Mouse (Mus musculus): ENCODE results near the gene Olfr690. TPM values are rescaled to one million over a fixed set of nuclear protein-coding genes. Genes with fewer than 3 reads are reported as not detected.
"Not testable (repeated sequence)": the region's sequence is repeated elsewhere in the genome, so short reads cannot be mapped to it uniquely, and the experiment has no call there.

Olfr690 gene
- polyA plus RNA-seq (2012; ENCODE audit: insufficient read depth, low replicate concordance): not detected in 2 replicates

GRCm38 (mm10) chr7:105334004-105334403 lies at the start of gene Olfr690:
Olfr690 (minus strand) TSS chr7:105334104.
- Histone ChIP-seq H3K27me3 (replicated peaks) (peaks cover 2% of the 10 kb centered on the region), H3K4me3 (replicated peaks) (no peak within 1 kb of the TSS), H3K9me3 (peaks cover 14% of the 10 kb centered on the region), H3K4me1 (no peaks in the 10 kb centered on the region), H3K36me3 (replicated peaks; ENCODE audit: low read length) (no peaks in the 10 kb centered on the region)
- TF ChIP-seq FLI1 (IDR thresholded peaks at IDR 0.05; ENCODE audit: low read length) (no peak), GATA1 (IDR thresholded peaks at IDR 0.05; ENCODE audit: borderline replicate concordance, low read length) (no peak)

GRCm38 (mm10) chr7:105380329-105380728 lies 46.4 kb upstream of the Olfr690 start:
- Histone ChIP-seq H3K4me3 (replicated peaks) (no peak overlapping the region), H3K27me3 (replicated peaks) (no peaks in the 10 kb centered on the region), H3K36me3 (replicated peaks; ENCODE audit: low read length) (peaks cover 99% of the 10 kb centered on the region), H3K4me1 (no peaks in the 10 kb centered on the region), H3K9me3 (no peaks in the 10 kb centered on the region)
- TF ChIP-seq GATA1 (IDR thresholded peaks at IDR 0.05; ENCODE audit: borderline replicate concordance, low read length): no peak
- no peak for TF ChIP-seq FLI1 (IDR thresholded peaks at IDR 0.05; ENCODE audit: low read length)

- TF ChIP-seq GATA1 (IDR thresholded peaks at IDR 0.05; ENCODE audit: borderline replicate concordance, low read length) (no peak), FLI1 (IDR thresholded peaks at IDR 0.05; ENCODE audit: low read length) (no peak)
- no peaks in the 10 kb centered on the region for H3K27me3 ChIP-seq (replicated peaks)
- H3K4me1 ChIP-seq: peaks cover 24% of the 10 kb centered on the region
- H3K36me3 ChIP-seq (replicated peaks; ENCODE audit: low read length): peaks cover 60% of the 10 kb centered on the region
- H3K9me3 ChIP-seq: no peaks in the 10 kb centered on the region
- H3K4me3 ChIP-seq (replicated peaks): no peak within 1 kb of the TSS
Observed at GRCm38 (mm10) chr7:105374866-105375265, 41.0 kb upstream of the Olfr690 start, which contains the start of gene Gm5901. Gm5901 (plus strand) TSS chr7:105375038.

GRCm38 (mm10) chr7:105373976-105374375 lies 40.1 kb upstream of the Olfr690 start:
- Histone ChIP-seq H3K36me3 (replicated peaks; ENCODE audit: low read length) (peaks cover 51% of the 10 kb centered on the region), H3K4me1 (peaks cover 24% of the 10 kb centered on the region), H3K9me3 (no peaks in the 10 kb centered on the region), H3K27me3 (replicated peaks) (no peaks in the 10 kb centered on the region), H3K4me3 (replicated peaks) (no peak overlapping the region)
- TF ChIP-seq FLI1 (IDR thresholded peaks at IDR 0.05; ENCODE audit: low read length) (no peak), GATA1 (IDR thresholded peaks at IDR 0.05; ENCODE audit: borderline replicate concordance, low read length) (no peak)

- H3K27me3 ChIP-seq (replicated peaks): no peaks in the 10 kb centered on the region
- TF ChIP-seq FLI1 (IDR thresholded peaks at IDR 0.05; ENCODE audit: low read length): no peak
- TF ChIP-seq GATA1 (IDR thresholded peaks at IDR 0.05; ENCODE audit: borderline replicate concordance, low read length): no peak
- H3K9me3 ChIP-seq: no peaks in the 10 kb centered on the region
- peaks cover 24% of the 10 kb centered on the region for H3K4me1 ChIP-seq
- H3K4me3 ChIP-seq (replicated peaks): peak overlapping the region; percentile 34
- peaks cover 47% of the 10 kb centered on the region for H3K36me3 ChIP-seq (replicated peaks; ENCODE audit: low read length)
Observed at GRCm38 (mm10) chr7:105373509-105373908, 39.6 kb upstream of the Olfr690 start.

- Histone ChIP-seq H3K27me3 (replicated peaks) (no peaks in the 10 kb centered on the region), H3K4me3 (replicated peaks) (no peak overlapping the region), H3K4me1 (peaks cover 24% of the 10 kb centered on the region), H3K9me3 (no peaks in the 10 kb centered on the region), H3K36me3 (replicated peaks; ENCODE audit: low read length) (peaks cover 41% of the 10 kb centered on the region)
- no peak for TF ChIP-seq FLI1 (IDR thresholded peaks at IDR 0.05; ENCODE audit: low read length)
- TF ChIP-seq GATA1 (IDR thresholded peaks at IDR 0.05; ENCODE audit: borderline replicate concordance, low read length): no peak
Observed at GRCm38 (mm10) chr7:105372912-105373311, 39.0 kb upstream of the Olfr690 start.

GRCm38 (mm10) chr7:105368521-105368920 lies 34.6 kb upstream of the Olfr690 start:
- Histone ChIP-seq H3K27me3 (replicated peaks) (no peaks in the 10 kb centered on the region), H3K4me3 (replicated peaks) (no peak overlapping the region), H3K9me3 (no peaks in the 10 kb centered on the region), H3K4me1 (peaks cover 14% of the 10 kb centered on the region), H3K36me3 (replicated peaks; ENCODE audit: low read length) (peaks cover 6% of the 10 kb centered on the region)
- TF ChIP-seq GATA1 (IDR thresholded peaks at IDR 0.05; ENCODE audit: borderline replicate concordance, low read length) (no peak), FLI1 (IDR thresholded peaks at IDR 0.05; ENCODE audit: low read length) (no peak)

GRCm38 (mm10) chr7:105367930-105368329 lies 34.0 kb upstream of the Olfr690 start, which contains the start of gene Olfr692:
Olfr692 (plus strand) TSS chr7:105368230.
- peaks cover 8% of the 10 kb centered on the region for H3K4me1 ChIP-seq
- H3K36me3 ChIP-seq (replicated peaks; ENCODE audit: low read length): peaks cover 6% of the 10 kb centered on the region
- no peaks in the 10 kb centered on the region for H3K27me3 ChIP-seq (replicated peaks)
- no peak within 1 kb of the TSS for H3K4me3 ChIP-seq (replicated peaks)
- no peak for TF ChIP-seq FLI1 (IDR thresholded peaks at IDR 0.05; ENCODE audit: low read length)
- no peak for TF ChIP-seq GATA1 (IDR thresholded peaks at IDR 0.05; ENCODE audit: borderline replicate concordance, low read length)
- H3K9me3 ChIP-seq: no peaks in the 10 kb centered on the region

- Histone ChIP-seq H3K4me1 (peaks cover 2% of the 10 kb centered on the region), H3K27me3 (replicated peaks) (no peaks in the 10 kb centered on the region), H3K4me3 (replicated peaks) (no peak overlapping the region), H3K9me3 (no peaks in the 10 kb centered on the region), H3K36me3 (replicated peaks; ENCODE audit: low read length) (peaks cover 6% of the 10 kb centered on the region)
- TF ChIP-seq GATA1 (IDR thresholded peaks at IDR 0.05; ENCODE audit: borderline replicate concordance, low read length) (no peak), FLI1 (IDR thresholded peaks at IDR 0.05; ENCODE audit: low read length) (no peak)
Observed at GRCm38 (mm10) chr7:105367268-105367667, 33.4 kb upstream of the Olfr690 start.

GRCm38 (mm10) chr7:105361713-105362112 lies 27.8 kb upstream of the Olfr690 start:
- no peaks in the 10 kb centered on the region for H3K27me3 ChIP-seq (replicated peaks)
- TF ChIP-seq FLI1 (IDR thresholded peaks at IDR 0.05; ENCODE audit: low read length): no peak
- TF ChIP-seq GATA1 (IDR thresholded peaks at IDR 0.05; ENCODE audit: borderline replicate concordance, low read length): no peak
- no peak overlapping the region for H3K4me3 ChIP-seq (replicated peaks)

GRCm38 (mm10) chr7:105356487-105356886 lies 22.6 kb upstream of the Olfr690 start:
- H3K4me3 ChIP-seq (replicated peaks); H3K36me3 ChIP-seq (replicated peaks; ENCODE audit: low read length); H3K27me3 ChIP-seq (replicated peaks); H3K4me1 ChIP-seq; H3K9me3 ChIP-seq: not testable (repeated sequence)

More at GRCm38 (mm10) chr7:105361713-105362112, 27.8 kb upstream of the Olfr690 start:
- no peaks in the 10 kb centered on the region for H3K4me1 ChIP-seq
- no peaks in the 10 kb centered on the region for H3K9me3 ChIP-seq
- H3K36me3 ChIP-seq (replicated peaks; ENCODE audit: low read length): no peaks in the 10 kb centered on the region

- not testable (repeated sequence) for H3K4me1 ChIP-seq; H3K9me3 ChIP-seq; H3K27me3 ChIP-seq (replicated peaks); H3K36me3 ChIP-seq (replicated peaks; ENCODE audit: low read length); H3K4me3 ChIP-seq (replicated peaks)
Observed at GRCm38 (mm10) chr7:105356064-105356463, 22.2 kb upstream of the Olfr690 start.
